Comparison of ENCODE assay signal across 23 mouse cellular contexts in the genomic region with DNA sequence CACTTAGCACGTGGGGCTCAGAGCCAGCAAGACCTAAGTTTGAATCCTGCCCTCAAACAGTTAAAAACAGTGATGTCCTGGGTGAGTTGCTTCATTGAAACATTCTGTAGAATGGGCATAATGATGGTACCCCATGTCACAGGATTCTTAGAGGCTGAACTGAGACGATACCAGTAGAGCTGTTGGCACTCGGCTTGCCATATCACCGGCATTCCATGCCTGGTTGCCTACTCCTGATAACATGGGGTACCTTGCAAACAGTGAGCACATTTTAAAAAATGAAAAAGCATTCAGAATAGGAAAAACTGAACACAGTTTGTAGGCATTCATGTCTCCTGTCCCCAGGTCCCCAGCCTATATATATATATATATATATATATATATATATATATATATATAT. TPM values are rescaled to one million over a fixed set of nuclear protein-coding genes. Genes with fewer than 3 reads are reported as not detected.
DNase-seq lines count a peak whose midpoint lies in the region; ATAC-seq and TF ChIP-seq lines count a peak whose summit lies in the region.
"Had no signal": no experiment of that assay in that cellular context is flagged by ENCODE, and none has a peak within 500 bp of the region (broad histone marks: within the 10 kb centered on the region; RNA-seq: fewer than 3 reads in every experiment).

No protein-coding gene starts in this region.

- H3K9ac ChIP-seq in liver, embryonic 13.5 days: peak overlapping the region; percentile 49; the same call in 1 of the 2 replicates
- no peak overlapping the region for H3K9ac ChIP-seq in liver, postnatal 0 days (replicated peaks)
- no peak overlapping the region for H3K9ac ChIP-seq in hindbrain, postnatal 0 days (replicated peaks; ENCODE audit: low read length)
- H3K9ac ChIP-seq: embryonic facial prominence, embryonic 12.5 days; heart, embryonic 15.5 days; hindbrain, embryonic 13.5 days; intestine, embryonic 15.5 days had no signal

- peak; percentile 63 for ATAC-seq in erythroblast, adult 5-6 weeks (replicated peaks; ENCODE audit: low FRiP score, poor library complexity, severe bottlenecking)
- peak; percentile 26; the same call in 1 of the 2 replicates for ATAC-seq in liver, embryonic 13.5 days (ENCODE audit: low read depth)
- ATAC-seq in liver, postnatal 0 days: no peak
- no peak for ATAC-seq in hindbrain, postnatal 0 days
- ATAC-seq: forebrain, embryonic 14.5 days; intestine, embryonic 15.5 days had no signal

- DNase-seq in spleen, adult 12 weeks (ENCODE audit: low spot score): peak; percentile 20
- no peak for DNase-seq in spleen, postnatal 14 days (ENCODE audit: low spot score in 2 of 2)
- peak; percentile 59 for DNase-seq in liver, embryonic 13.5 days
- DNase-seq in liver, postnatal 0 days: peak; percentile 17
- DNase-seq in adrenal gland, postnatal 25 days: no peak
- no peak for DNase-seq in hindbrain, postnatal 0 days (ENCODE audit: low spot score)
- no peak for DNase-seq in layer of hippocampus, adult 11-12 months (ENCODE audit: low spot score)
- DNase-seq: adrenal gland, postnatal 10 days; cerebellum, adult 11 months; cerebellum, adult 9-10 months; cerebellum, postnatal 25 days; gastrocnemius, adult 2 months; gastrocnemius, postnatal 36 days; heart, adult 18-20 months; heart, postnatal 14 days had no signal

- H3K4me2 ChIP-seq in liver, embryonic 13.5 days: peak overlapping the region; percentile 26
- no peak overlapping the region for H3K4me2 ChIP-seq in liver, postnatal 0 days (ENCODE audit: low read depth, low read length)
- H3K4me2 ChIP-seq in hindbrain, postnatal 0 days (ENCODE audit: low read depth, low read length): no peak overlapping the region
- H3K4me2 ChIP-seq: embryonic facial prominence, embryonic 12.5 days; heart, embryonic 11.5 days; heart, embryonic 15.5 days; hindbrain, embryonic 13.5 days; intestine, embryonic 15.5 days had no signal

- peak; percentile 87 for TF ChIP-seq EP300 in liver, postnatal 0 days (IDR thresholded peaks at IDR 0.05; ENCODE audit: low read depth)

- H3K36me3 ChIP-seq in liver, embryonic 13.5 days: no peaks in the 10 kb centered on the region
- H3K36me3 ChIP-seq in liver, postnatal 0 days (replicated peaks; ENCODE audit: insufficient read depth, low read length): no peaks in the 10 kb centered on the region
- H3K36me3 ChIP-seq in hindbrain, postnatal 0 days (ENCODE audit: insufficient read depth, low read length): no peaks in the 10 kb centered on the region
- H3K36me3 ChIP-seq: embryonic facial prominence, embryonic 12.5 days; forebrain, embryonic 10.5 days; heart, embryonic 15.5 days; hindbrain, embryonic 13.5 days; intestine, embryonic 15.5 days had no signal

- peak overlapping the region; percentile 95 for H3K27ac ChIP-seq in liver, embryonic 13.5 days
- H3K27ac ChIP-seq in liver, postnatal 0 days (ENCODE audit: low read depth): peak overlapping the region; percentile 50; the same call in 1 of the 2 replicates
- no peak overlapping the region for H3K27ac ChIP-seq in hindbrain, postnatal 0 days
- H3K27ac ChIP-seq: embryonic facial prominence, embryonic 12.5 days; forebrain, embryonic 10.5 days; gastrocnemius, adult 2 months; heart, embryonic 15.5 days; hindbrain, embryonic 13.5 days; intestine, embryonic 15.5 days had no signal

- no peaks in the 10 kb centered on the region for H3K9me3 ChIP-seq in liver, embryonic 13.5 days (replicated peaks)
- no peaks in the 10 kb centered on the region for H3K9me3 ChIP-seq in liver, postnatal 0 days (ENCODE audit: low read length)
- H3K9me3 ChIP-seq in hindbrain, postnatal 0 days (ENCODE audit: low read length): no peaks in the 10 kb centered on the region
- H3K9me3 ChIP-seq: embryonic facial prominence, embryonic 12.5 days; forebrain, embryonic 10.5 days; heart, embryonic 15.5 days; hindbrain, embryonic 13.5 days; intestine, embryonic 15.5 days had no signal

- no peak for TF ChIP-seq CTCF in liver, postnatal 0 days (IDR thresholded peaks at IDR 0.05; ENCODE audit: low read depth)
- TF ChIP-seq CTCF in hindbrain, postnatal 0 days (IDR thresholded peaks at IDR 0.05; ENCODE audit: low read depth): no peak

- peaks cover 50% of the 10 kb centered on the region for H3K4me1 ChIP-seq in liver, embryonic 13.5 days (replicated peaks)
- peaks cover 3% of the 10 kb centered on the region; the same call in 1 of the 2 replicates for H3K4me1 ChIP-seq in liver, postnatal 0 days (ENCODE audit: insufficient read depth)
- H3K4me1 ChIP-seq in hindbrain, postnatal 0 days (ENCODE audit: insufficient read depth, low read length): no peaks in the 10 kb centered on the region
- H3K4me1 ChIP-seq: embryonic facial prominence, embryonic 12.5 days; heart, embryonic 15.5 days; hindbrain, embryonic 13.5 days; intestine, embryonic 15.5 days had no signal

- 33% methylated on average over 4 of the region's 4 CpGs for WGBS in liver, embryonic 13.5 days (ENCODE audit: insufficient replicate concordance)
- WGBS in liver, postnatal 0 days (ENCODE audit: insufficient replicate concordance): 66% methylated on average over 4 of the region's 4 CpGs
- 76% methylated on average over 4 of the region's 4 CpGs for WGBS in hindbrain, postnatal 0 days

- H3K27me3 ChIP-seq in liver, embryonic 13.5 days: 0 out of 2 replicates have a peak, but pooled peaks cover 4% of the 10 kb centered on the region
- H3K27me3 ChIP-seq in liver, postnatal 0 days (ENCODE audit: insufficient read depth, low read length): no peaks in the 10 kb centered on the region
- no peaks in the 10 kb centered on the region for H3K27me3 ChIP-seq in hindbrain, postnatal 0 days (ENCODE audit: insufficient read depth, low read length)
- H3K27me3 ChIP-seq: heart, embryonic 15.5 days; hindbrain, embryonic 13.5 days; intestine, embryonic 15.5 days had no signal

- no peak overlapping the region for H3K4me3 ChIP-seq in liver, embryonic 13.5 days (replicated peaks)
- no peak overlapping the region for H3K4me3 ChIP-seq in liver, postnatal 0 days (ENCODE audit: low read depth, low read length)
- H3K4me3 ChIP-seq in hindbrain, postnatal 0 days (ENCODE audit: low read length): no peak overlapping the region
- H3K4me3 ChIP-seq: embryonic facial prominence, embryonic 12.5 days; forebrain, embryonic 10.5 days; gastrocnemius, adult 2 months; heart, embryonic 15.5 days; hindbrain, embryonic 13.5 days; intestine, embryonic 15.5 days had no signal

RNA-seq across cellular contexts. Expression of gene Utp14a, which starts 31.3 kb away (rescaled TPM):
- total RNA-seq in erythroblast, adult 5-6 weeks (2015; ENCODE audit: low replicate concordance): 7.9 and 9.0 TPM in 2 replicates
- total RNA-seq in erythroblast, adult 5-6 weeks (2017; ENCODE audit: low replicate concordance): 8.8 and 14.2 TPM in 2 replicates
- 16.6 and 21.6 TPM in 2 replicates for polyA plus RNA-seq in liver, embryonic 13.5 days (2015; fragmentation: Nextera tagmentation; extraction: Ambion mirVana)
- polyA plus RNA-seq in liver, postnatal 0 days (2015; fragmentation: Nextera tagmentation; extraction: Ambion mirVana): 7.9 and 8.1 TPM in 2 replicates
- total RNA-seq in adrenal gland, postnatal 25 days (2021): 15.8 and 18.5 TPM in 2 replicates
- total RNA-seq in hindbrain, postnatal 0 days (2014; rRNA removed): 2.8 and 5.8 TPM in 2 replicates
- polyA plus RNA-seq in hindbrain, postnatal 0 days (2015; fragmentation: Nextera tagmentation; extraction: Ambion mirVana): 12.7 and 13.8 TPM in 2 replicates

RNA-seq across cellular contexts. Expression of gene Bcorl1, which starts 53.1 kb away (rescaled TPM):
- total RNA-seq in erythroblast, adult 5-6 weeks (2015; ENCODE audit: low replicate concordance): 4.6 and 8.6 TPM in 2 replicates
- total RNA-seq in erythroblast, adult 5-6 weeks (2017; ENCODE audit: low replicate concordance): 23.8 and 31.1 TPM in 2 replicates
- polyA plus RNA-seq in liver, embryonic 13.5 days (2015; fragmentation: Nextera tagmentation; extraction: Ambion mirVana): 2.8 TPM in 2 replicates
- 1.5 TPM in 2 replicates for polyA plus RNA-seq in liver, postnatal 0 days (2015; fragmentation: Nextera tagmentation; extraction: Ambion mirVana)
- total RNA-seq in adrenal gland, postnatal 25 days (2021): 14.1 and 16.9 TPM in 2 replicates
- total RNA-seq in hindbrain, postnatal 0 days (2014; rRNA removed): 7.8 and 8.5 TPM in 2 replicates
- polyA plus RNA-seq in hindbrain, postnatal 0 days (2015; fragmentation: Nextera tagmentation; extraction: Ambion mirVana): 3.3 and 4.0 TPM in 2 replicates

Comparison
In these comparisons a context has a peak if more than half of its experiments do, and no peak if none do; other contexts are left out.
1. DNase-seq: peak in spleen, adult 12 weeks (single experiment), liver, embryonic 13.5 days (single experiment) and liver, postnatal 0 days (single experiment); none in spleen, postnatal 14 days (0 of 2), adrenal gland, postnatal 25 days (single experiment), hindbrain, postnatal 0 days (single experiment) and layer of hippocampus, adult 11-12 months (single experiment).
2. ATAC-seq: peak in erythroblast, adult 5-6 weeks (single experiment) and liver, embryonic 13.5 days (single experiment); none in liver, postnatal 0 days (single experiment) and hindbrain, postnatal 0 days (single experiment).